ENCODE assay signal across 16 mouse cellular contexts in the genomic region with DNA sequence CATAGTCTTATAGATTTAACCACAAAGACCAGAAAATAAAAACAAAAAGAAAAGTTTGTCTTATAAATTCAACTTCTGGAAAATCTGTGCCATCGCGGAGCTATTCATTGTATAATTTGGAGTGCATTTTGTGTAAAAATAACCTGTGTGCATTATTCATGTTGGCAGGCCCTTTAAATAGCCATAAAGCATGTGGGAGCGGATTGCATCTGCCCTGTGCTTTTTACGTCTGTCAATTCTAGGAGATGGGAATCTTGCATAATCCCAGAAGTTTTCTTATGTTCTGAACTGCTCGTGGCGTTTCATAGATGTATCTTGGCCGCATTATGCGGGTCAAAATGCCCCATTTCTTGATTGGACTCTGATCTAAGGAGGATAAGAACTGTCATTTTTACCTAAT.
A peak's percentile ranks its signal among the peaks of the same experiment; 100 is the strongest.
DNase-seq lines count a peak whose midpoint lies in the region.
"Had no signal": no experiment of that assay in that cellular context is flagged by ENCODE, and none has a peak within 500 bp of the region (broad histone marks: within the 10 kb centered on the region; RNA-seq: fewer than 3 reads in every experiment).

No protein-coding gene starts in this region.

- DNase-seq in layer of hippocampus, adult 11-12 months (ENCODE audit: low spot score), result peak; percentile 12
- no peak for DNase-seq in layer of hippocampus, postnatal 10 days (ENCODE audit: low spot score in 2 of 2)
- peak; percentile 23 to 45 for DNase-seq in right cerebral cortex, adult 2 months (ENCODE audit: low spot score in 2 of 2)
- no peak for DNase-seq in right cerebral cortex, postnatal 14 days
- peak; percentile 39 to 69 for DNase-seq in left cerebral cortex, postnatal 14 days (ENCODE audit: low spot score in 2 of 2)
- DNase-seq in testis, postnatal 10 days (ENCODE audit: low spot score), result no peak
- DNase-seq in B cell, adult 2 months, result no peak
- DNase-seq: adrenal gland, adult 2 months; cerebellum, adult 11-12 months; cerebellum, postnatal 14 days; gastrocnemius, postnatal 25 days; heart, postnatal 36 days; kidney, adult 18-20 months; liver; lung, postnatal 36 days; midbrain, embryonic 14.5 days had no signal

- intact Hi-C loops in left cerebral cortex, postnatal 14 days (cut with DNase I), result no loop called here

Comparison
In these comparisons a context has a peak if more than half of its experiments do, and no peak if none do; other contexts are left out.
1. DNase-seq: peak in layer of hippocampus, adult 11-12 months (single experiment), right cerebral cortex, adult 2 months (2 of 2) and left cerebral cortex, postnatal 14 days (2 of 2); none in layer of hippocampus, postnatal 10 days (0 of 2), right cerebral cortex, postnatal 14 days (single experiment), testis, postnatal 10 days (single experiment) and B cell, adult 2 months (0 of 2).